Mouse (Mus musculus) midbrain, embryonic 15.5 days (tissue): Measurements from ENCODE around the gene Prickle2. TPM values are rescaled to one million over a fixed set of nuclear protein-coding genes. Genes with fewer than 3 reads are reported as not detected.

Source experiments
- ATAC-seq: fragments of 200-750 bp; cut with Nextera tagmentation; replicated peaks from 2 replicates; pipeline ENCODE4 v1.8.0; 2017; ENCODE audit warnings: moderate TSS enrichment
- H3K27ac ChIP-seq: fragments of 300-500 bp; sonication (generic); 2 replicates; pipeline ENCODE4 v1.5.1; 2015; ENCODE audit warnings: mild to moderate bottlenecking, inconsistent platforms
- H3K27me3 ChIP-seq: fragments of 300-500 bp; sonication (generic); replicated peaks from 2 replicates; pipeline ENCODE4 v1.6.1; 2015; ENCODE audit warnings: inconsistent platforms
- H3K36me3 ChIP-seq: fragments of 300-500 bp; sonication (generic); replicated peaks from 2 replicates; pipeline ENCODE4 v1.6.1; 2015; ENCODE audit warnings: inconsistent platforms
- H3K4me1 ChIP-seq: fragments of 300-500 bp; sonication (generic); 2 replicates; pipeline ENCODE4 v1.6.1; 2015; ENCODE audit warnings: inconsistent platforms
- H3K4me2 ChIP-seq: fragments of 300-500 bp; sonication (generic); 2 replicates; pipeline ENCODE4 v1.6.1; 2015; ENCODE audit warnings: inconsistent platforms, mild to moderate bottlenecking, moderate library complexity
- H3K4me3 ChIP-seq: fragments of 300-500 bp; sonication (generic); 2 replicates; pipeline ENCODE4 v1.5.1; 2015; ENCODE audit warnings: mild to moderate bottlenecking, inconsistent platforms
- H3K9ac ChIP-seq: fragments of 300-500 bp; sonication (generic); 2 replicates; pipeline ENCODE4 v1.6.1; 2015; ENCODE audit warnings: mild to moderate bottlenecking, inconsistent platforms
- H3K9me3 ChIP-seq: fragments of 300-500 bp; sonication (generic); 2 replicates; pipeline ENCODE4 v1.6.1; 2016; ENCODE audit warnings: inconsistent platforms
- WGBS: fragments of 180-500 bp; shearing (Covaris S2); methylation state at CpG from one replicate; pipeline ENCODE4 v1.1.7; 2015; ENCODE audit warnings: mixed read lengths; 5-methylcytosine and 5-hydroxymethylcytosine counted together
- polyA plus RNA-seq: library from polyadenylated mRNA; unstranded; fragments of >200 nt; fragmentation: Nextera tagmentation; extraction: Ambion mirVana; gene quantifications from 2 replicates; pipeline ENCODE4 v1.2.1, GENCODE M21; 2015

Gene Prickle2
- polyA plus RNA-seq, 1 experiment from 2014 or later = 17.0 TPM

DNA sequence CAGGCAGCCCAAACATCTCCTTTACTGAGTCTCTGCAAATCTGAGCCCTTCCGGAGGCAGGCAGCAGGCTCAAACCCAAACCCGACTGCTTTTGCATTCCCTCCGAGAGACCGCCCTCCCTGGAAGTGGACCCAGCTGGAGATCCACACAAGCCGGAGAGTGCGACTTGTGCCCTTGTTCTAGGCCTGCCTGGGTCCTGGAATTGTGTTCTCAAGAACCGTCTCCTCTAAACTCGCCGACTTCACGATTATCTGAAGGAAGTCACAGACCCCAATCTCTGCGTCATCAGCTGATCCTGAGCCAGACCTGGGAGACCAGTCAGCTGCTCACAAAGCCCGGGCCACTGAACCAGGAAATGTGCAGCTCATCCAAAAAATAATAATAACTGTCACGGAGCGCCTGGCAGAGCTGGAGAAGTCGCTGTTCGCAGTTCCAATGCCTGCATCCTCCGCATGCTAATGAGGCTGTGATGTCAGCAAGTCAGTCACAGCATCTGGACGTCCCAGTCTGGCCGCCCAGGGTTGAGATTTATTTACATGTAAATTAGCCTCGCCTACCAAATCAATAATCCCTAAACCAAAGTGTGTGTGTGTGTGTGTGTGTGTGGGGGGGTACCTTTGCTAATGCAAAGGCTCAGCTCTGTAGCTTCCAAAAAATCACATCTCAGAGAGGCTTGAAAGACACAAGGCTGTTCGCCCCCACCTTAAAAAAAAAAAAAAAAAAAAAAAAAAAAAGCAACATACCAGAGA is 224.8 kb downstream of the Prickle2 start:
- Histone ChIP-seq H3K27me3 (no peaks in the 10 kb centered on the region), H3K4me2 (peak overlapping the region; percentile 51), H3K9ac (peak overlapping the region; percentile 52), H3K4me1 (peaks cover 47% of the 10 kb centered on the region), H3K9me3 (no peaks in the 10 kb centered on the region), H3K27ac (peak overlapping the region; percentile 84), H3K4me3 (peak overlapping the region; percentile 45), H3K36me3 (no peaks in the 10 kb centered on the region)
- under 1% methylated on average over 21 of the region's 21 CpGs for WGBS
- peak; percentile 84 for ATAC-seq

DNA sequence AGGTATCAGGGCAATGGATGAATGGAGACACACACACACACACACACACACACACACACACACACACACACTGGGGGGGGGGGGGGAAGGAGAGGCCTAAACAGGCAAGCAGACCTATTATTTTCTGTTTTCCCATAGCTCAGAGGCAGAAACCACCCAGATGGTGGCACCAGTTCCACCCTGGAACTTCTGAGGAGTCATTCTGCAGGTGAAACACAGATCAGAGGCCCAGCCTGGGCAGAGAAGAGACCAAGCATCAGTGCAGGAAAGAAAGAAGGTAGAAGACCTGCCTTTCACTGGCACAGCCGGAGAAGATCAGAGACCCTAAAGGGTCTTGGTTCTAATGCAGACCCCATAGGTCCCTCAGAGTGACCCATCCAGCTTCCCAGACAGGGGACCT is 227.3 kb downstream of the Prickle2 start:
- no peak for ATAC-seq
- no peaks in the 10 kb centered on the region for H3K9me3 ChIP-seq
- 92% methylated on average over 1 of the region's 1 CpGs for WGBS
- H3K4me2 ChIP-seq = peak overlapping the region; percentile 51
- H3K9ac ChIP-seq = peak overlapping the region; percentile 11; the same call in 1 of the 2 replicates
- peak overlapping the region; percentile 45 for H3K4me3 ChIP-seq
- H3K27ac ChIP-seq = peak overlapping the region; percentile 84
- no peaks in the 10 kb centered on the region for H3K27me3 ChIP-seq
- no peaks in the 10 kb centered on the region for H3K36me3 ChIP-seq
- peaks cover 47% of the 10 kb centered on the region for H3K4me1 ChIP-seq

DNA sequence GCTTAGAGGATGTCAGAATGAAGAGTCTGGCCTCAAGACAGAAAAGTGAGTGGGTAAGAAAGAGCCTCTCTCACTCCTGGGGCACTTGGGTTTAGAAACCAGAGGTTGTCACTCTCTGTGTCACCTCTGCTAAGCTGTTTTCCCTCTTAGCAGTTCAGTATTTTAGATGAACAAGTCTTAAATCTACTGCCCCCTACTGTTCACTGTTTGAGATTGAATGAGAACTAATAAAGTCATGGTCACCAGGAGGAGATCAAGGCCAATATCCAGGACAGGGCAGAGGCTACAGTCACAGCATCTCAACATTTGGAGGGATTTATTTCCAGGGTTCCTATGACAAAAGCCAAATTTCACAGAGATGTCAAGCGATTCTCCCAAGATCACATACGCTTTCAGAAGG is 228.3 kb downstream of the Prickle2 start:
- Histone ChIP-seq H3K9ac (no peak overlapping the region), H3K36me3 (no peaks in the 10 kb centered on the region), H3K9me3 (no peaks in the 10 kb centered on the region), H3K27me3 (no peaks in the 10 kb centered on the region), H3K4me2 (peak overlapping the region; percentile 51), H3K4me3 (no peak overlapping the region), H3K4me1 (peaks cover 49% of the 10 kb centered on the region), H3K27ac (no peak overlapping the region)
- 88% methylated on average over 2 of the region's 2 CpGs for WGBS
- ATAC-seq = no peak

DNA sequence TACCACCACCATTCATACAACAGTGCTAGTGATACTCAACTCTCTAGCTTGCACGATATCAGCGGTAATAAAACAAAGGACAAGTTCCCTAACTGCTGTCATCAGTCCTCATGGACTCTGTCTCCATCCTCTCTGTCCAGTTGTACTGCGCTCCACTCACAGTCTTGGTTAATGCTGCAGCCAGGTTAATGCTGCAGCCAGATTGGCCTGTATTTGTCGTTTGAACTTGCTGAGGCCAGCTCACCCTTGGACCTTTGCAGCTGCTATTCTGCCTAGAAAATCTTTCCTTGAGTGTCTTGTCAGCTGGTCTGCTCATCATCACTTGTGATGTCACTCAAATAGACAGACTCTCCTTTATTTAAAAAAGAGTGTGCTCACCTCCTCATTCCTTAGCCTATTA is 236.5 kb downstream of the Prickle2 start:
- WGBS = 77% methylated on average over 4 of the region's 4 CpGs
- H3K4me2 ChIP-seq = no peak overlapping the region
- no peaks in the 10 kb centered on the region for H3K9me3 ChIP-seq
- H3K27ac ChIP-seq = no peak overlapping the region
- no peaks in the 10 kb centered on the region for H3K27me3 ChIP-seq
- H3K9ac ChIP-seq = no peak overlapping the region
- peaks cover 34% of the 10 kb centered on the region for H3K4me1 ChIP-seq
- ATAC-seq = no peak
- H3K4me3 ChIP-seq = no peak overlapping the region
- H3K36me3 ChIP-seq = no peaks in the 10 kb centered on the region

DNA sequence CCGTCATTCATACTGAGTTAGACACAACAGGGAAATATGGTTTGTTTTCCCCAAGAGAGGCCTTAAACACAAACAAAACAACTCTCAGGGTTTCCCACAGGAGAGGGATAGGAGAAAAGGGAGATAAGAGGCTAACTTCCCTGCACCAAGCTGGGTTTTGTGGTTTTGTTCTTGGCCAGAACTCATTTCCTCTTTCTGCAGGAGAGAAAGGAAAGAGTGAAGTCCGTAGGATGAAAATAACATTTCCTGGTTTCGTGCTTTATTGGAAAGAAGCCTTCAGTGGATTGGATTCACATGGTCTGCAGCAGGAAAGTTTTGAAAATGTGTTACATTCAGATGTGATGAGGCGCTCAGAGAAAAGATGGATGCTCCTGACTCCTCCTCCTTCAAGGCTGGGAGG is 237.1 kb downstream of the Prickle2 start:
- no peak for ATAC-seq
- H3K4me1 ChIP-seq = peaks cover 34% of the 10 kb centered on the region

DNA sequence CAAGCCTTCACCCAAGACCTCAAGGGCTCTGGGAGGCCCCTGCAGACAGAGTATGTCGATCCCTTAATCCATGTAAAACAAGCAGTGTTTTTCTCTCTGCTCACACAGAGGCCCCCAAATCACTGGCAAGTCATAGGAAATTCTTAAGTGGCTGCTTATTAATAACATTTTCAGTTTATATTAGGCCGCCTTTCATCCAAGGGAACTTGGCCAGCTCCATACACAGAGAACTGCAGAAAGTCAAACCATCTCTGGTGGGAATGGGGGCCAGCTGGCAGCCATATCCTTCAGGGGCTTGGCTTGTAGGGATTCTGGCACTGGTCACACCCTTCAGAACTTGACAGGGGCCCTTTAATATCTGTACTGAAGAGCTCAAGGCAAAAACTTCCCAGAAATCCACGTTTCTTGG is 237.6 kb downstream of the Prickle2 start:
- Histone ChIP-seq H3K9ac (no peak overlapping the region), H3K4me3 (no peak overlapping the region), H3K36me3 (no peaks in the 10 kb centered on the region), H3K4me2 (no peak overlapping the region), H3K27me3 (no peaks in the 10 kb centered on the region), H3K27ac (peak overlapping the region; percentile 42; the same call in 1 of the 2 replicates), H3K4me1 (peaks cover 34% of the 10 kb centered on the region), H3K9me3 (no peaks in the 10 kb centered on the region)
- ATAC-seq = no peak
- 59% methylated on average over 3 of the region's 3 CpGs for WGBS

More for the DNA sequence above, 237.1 kb downstream of the Prickle2 start:
- Histone ChIP-seq H3K27ac (no peak overlapping the region), H3K9ac (no peak overlapping the region), H3K27me3 (no peaks in the 10 kb centered on the region), H3K4me3 (no peak overlapping the region), H3K4me2 (no peak overlapping the region), H3K9me3 (no peaks in the 10 kb centered on the region), H3K36me3 (no peaks in the 10 kb centered on the region)
- 88% methylated on average over 4 of the region's 4 CpGs for WGBS

DNA sequence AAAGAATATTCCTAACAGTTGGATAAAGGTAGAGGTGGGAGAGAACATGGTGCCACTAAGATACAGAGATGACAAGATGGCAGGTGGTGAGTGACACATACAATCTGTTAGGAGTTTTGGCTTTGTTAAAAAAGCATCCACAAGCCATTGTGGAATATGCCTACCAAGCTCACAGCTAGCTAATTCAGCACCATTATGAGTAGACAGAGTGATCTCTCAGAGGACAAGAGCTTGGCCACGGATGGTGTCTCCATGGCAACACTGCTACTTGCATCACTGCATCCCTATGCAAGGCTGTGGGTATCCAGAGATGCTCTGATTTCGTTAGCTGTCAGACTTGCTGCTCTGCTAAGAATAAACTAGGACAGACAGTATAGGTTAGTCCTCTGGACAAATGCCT is 238.6 kb downstream of the Prickle2 start:
- peak; percentile 88 for ATAC-seq
- no peaks in the 10 kb centered on the region for H3K27me3 ChIP-seq
- H3K9ac ChIP-seq = no peak overlapping the region
- peaks cover 32% of the 10 kb centered on the region for H3K4me1 ChIP-seq
- 8% methylated on average over 2 of the region's 2 CpGs for WGBS
- H3K9me3 ChIP-seq = no peaks in the 10 kb centered on the region
- no peak overlapping the region for H3K4me3 ChIP-seq
- no peak overlapping the region for H3K4me2 ChIP-seq
- H3K27ac ChIP-seq = peak overlapping the region; percentile 44
- no peaks in the 10 kb centered on the region for H3K36me3 ChIP-seq

DNA sequence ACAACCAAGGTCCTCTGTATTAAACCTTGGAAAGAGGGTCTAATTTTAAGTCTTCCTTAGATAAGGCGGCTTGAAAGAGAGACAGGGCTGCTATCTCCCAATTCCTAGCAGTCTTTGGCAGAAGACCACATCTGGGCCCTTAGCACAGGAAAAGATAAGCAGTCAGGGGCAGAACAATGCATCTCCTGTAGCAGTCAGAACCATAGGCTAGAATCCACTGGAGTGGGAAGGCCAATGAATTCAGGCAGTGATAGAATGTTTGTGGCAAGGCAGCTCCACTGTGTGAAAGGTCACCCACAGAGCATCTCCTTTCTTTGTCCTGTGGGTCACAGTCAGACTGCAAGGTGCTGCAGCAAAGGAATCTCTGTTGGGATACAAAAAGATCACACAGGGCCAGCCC is 240.3 kb downstream of the Prickle2 start:
- Histone ChIP-seq H3K4me3 (no peak overlapping the region), H3K27me3 (no peaks in the 10 kb centered on the region), H3K9ac (no peak overlapping the region), H3K9me3 (no peaks in the 10 kb centered on the region), H3K27ac (no peak overlapping the region), H3K4me2 (no peak overlapping the region), H3K36me3 (no peaks in the 10 kb centered on the region), H3K4me1 (peaks cover 46% of the 10 kb centered on the region)
- whole genome bisulfite sequencing = 81% methylated on average over 1 of the region's 1 CpGs
- no peak for ATAC-seq

DNA sequence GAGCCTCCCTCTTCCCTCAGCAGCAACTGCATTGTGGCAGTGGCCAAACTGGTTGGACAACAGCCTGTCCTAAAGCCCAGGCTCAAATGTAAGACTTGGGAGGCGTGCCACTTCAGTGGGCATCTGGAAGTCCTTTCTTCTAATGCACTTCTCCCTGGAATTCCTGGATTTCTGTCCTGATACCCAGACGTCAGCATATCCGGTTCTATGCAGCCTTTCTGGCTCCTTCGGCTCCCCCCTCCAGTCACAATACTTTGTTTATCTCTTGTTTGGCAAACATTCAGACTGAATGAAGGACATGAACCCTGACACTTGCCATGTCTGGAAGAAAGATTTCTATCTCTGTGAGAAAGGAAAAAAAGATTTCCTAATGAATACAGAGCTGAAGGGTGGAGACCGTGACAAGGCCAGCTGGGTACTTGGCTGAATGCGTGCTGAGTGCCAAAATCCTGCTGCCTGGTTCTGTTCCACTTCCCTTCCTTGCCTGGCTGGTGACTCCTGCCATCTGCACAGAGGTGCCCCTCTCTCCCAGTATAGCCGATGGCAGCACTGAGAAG is 241.1 kb downstream of the Prickle2 start:
- 60% methylated on average over 7 of the region's 7 CpGs for WGBS
- Histone ChIP-seq H3K36me3 (no peaks in the 10 kb centered on the region), H3K27me3 (no peaks in the 10 kb centered on the region), H3K4me1 (peaks cover 51% of the 10 kb centered on the region), H3K27ac (0 out of 2 replicates have a peak overlapping the region, but pooled peaks have one; percentile 8), H3K4me2 (no peak overlapping the region), H3K9me3 (no peaks in the 10 kb centered on the region), H3K9ac (no peak overlapping the region), H3K4me3 (no peak overlapping the region)
- ATAC-seq = no peak

DNA sequence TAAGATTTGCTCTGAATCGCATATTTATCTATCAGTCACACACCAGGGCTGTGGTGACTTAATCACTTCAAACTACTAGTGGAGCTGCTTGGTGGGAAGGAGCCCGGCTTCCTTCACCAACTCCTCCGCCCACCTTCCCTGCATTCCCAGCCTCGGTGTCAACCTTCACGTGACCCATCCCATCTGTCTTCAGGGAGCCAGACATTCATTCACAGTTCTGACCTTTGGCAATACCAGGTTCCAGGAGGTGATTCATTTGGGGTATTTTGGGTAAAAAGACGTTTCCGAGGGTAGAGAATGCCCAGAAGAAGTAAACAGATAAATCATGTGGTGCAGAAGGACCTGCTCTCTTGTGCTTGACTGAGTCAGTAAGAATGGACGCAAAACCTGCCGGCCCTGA is 242.2 kb downstream of the Prickle2 start:
- WGBS = 81% methylated on average over 9 of the region's 9 CpGs
- no peaks in the 10 kb centered on the region for H3K27me3 ChIP-seq
- no peak overlapping the region for H3K4me3 ChIP-seq
- H3K9ac ChIP-seq = no peak overlapping the region
- no peak overlapping the region for H3K27ac ChIP-seq
- H3K9me3 ChIP-seq = no peaks in the 10 kb centered on the region
- ATAC-seq = no peak
- H3K4me2 ChIP-seq = no peak overlapping the region
- H3K36me3 ChIP-seq = no peaks in the 10 kb centered on the region
- H3K4me1 ChIP-seq = peaks cover 48% of the 10 kb centered on the region

DNA sequence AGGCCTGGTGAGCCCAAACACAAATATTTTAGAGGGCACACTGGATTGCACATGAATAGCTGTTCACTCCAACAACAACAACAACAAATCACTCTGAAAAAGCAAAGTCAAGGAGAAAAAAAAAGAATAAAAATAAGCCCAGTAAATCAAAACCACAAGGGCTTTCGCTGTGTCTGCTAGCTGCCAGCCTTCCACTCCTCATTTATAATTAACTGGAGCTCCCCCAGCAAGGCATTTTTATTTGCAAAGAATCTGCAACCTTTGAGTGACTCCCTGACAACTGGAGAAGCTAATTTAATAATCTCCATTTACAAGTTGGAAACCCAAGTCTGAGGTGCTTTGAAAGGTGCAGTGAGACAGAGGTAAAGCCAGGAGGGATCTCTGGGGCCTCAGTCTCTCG is 245.2 kb downstream of the Prickle2 start:
- Histone ChIP-seq H3K36me3 (no peaks in the 10 kb centered on the region), H3K9ac (no peak overlapping the region), H3K9me3 (no peaks in the 10 kb centered on the region), H3K4me2 (no peak overlapping the region), H3K4me3 (no peak overlapping the region), H3K4me1 (peaks cover 32% of the 10 kb centered on the region), H3K27me3 (no peaks in the 10 kb centered on the region), H3K27ac (peak overlapping the region; percentile 77)
- 42% methylated on average over 2 of the region's 2 CpGs for WGBS
- 0 out of 2 replicates have a peak, but pooled peaks have one; percentile 4 for ATAC-seq

DNA sequence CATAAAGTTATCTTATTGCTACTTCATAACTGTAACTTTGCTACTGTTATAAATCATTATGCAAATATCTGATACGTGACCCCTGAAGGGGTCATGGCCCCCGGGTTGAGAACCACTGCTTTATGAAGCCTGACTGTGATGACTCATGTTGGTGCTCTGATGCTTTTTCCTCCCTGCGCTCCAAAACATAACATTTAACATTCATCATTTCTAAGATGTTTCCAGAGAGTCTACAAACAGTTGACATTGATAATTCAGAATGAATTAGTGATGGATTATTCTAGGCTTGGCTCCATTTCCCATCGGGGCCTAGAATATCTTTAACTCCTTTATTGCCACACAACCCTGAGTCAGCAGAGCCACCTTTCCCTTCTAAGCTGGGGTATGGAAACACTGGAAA is 247.9 kb downstream of the Prickle2 start:
- Histone ChIP-seq H3K9ac (no peak overlapping the region), H3K27ac (no peak overlapping the region), H3K4me1 (peaks cover 30% of the 10 kb centered on the region), H3K4me3 (no peak overlapping the region), H3K9me3 (no peaks in the 10 kb centered on the region), H3K36me3 (no peaks in the 10 kb centered on the region), H3K4me2 (no peak overlapping the region), H3K27me3 (no peaks in the 10 kb centered on the region)
- 87% methylated on average over 4 of the region's 4 CpGs for WGBS
- ATAC-seq = no peak

DNA sequence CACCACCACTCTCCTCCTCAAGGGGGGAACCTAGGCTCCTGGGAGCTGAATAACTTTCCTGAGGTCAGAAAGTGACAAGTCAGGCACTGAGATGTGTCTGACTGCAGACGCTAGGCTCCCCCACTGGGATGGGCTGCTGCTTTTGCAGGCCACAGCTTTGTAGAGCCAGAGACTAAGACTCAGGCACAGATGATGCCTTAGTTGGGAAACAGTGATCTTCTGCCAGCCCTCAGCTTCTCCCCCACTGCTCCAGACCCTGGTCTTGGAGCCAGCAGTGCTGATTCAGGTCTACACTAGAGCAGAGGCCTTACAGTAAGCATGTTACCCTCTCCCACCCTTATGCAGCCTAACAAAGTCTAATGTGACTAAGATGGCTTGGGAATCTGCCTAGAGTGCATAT is 254.5 kb downstream of the Prickle2 start:
- Histone ChIP-seq H3K36me3 (no peaks in the 10 kb centered on the region), H3K4me3 (no peak overlapping the region), H3K27ac (no peak overlapping the region)

More for the DNA sequence above, 254.5 kb downstream of the Prickle2 start:
- H3K9ac ChIP-seq = no peak overlapping the region
- no peak for ATAC-seq
- no peaks in the 10 kb centered on the region for H3K9me3 ChIP-seq
- no peaks in the 10 kb centered on the region for H3K27me3 ChIP-seq
- no peak overlapping the region for H3K4me2 ChIP-seq
- WGBS = 33% methylated on average over 1 of the region's 1 CpGs
- H3K4me1 ChIP-seq = 0 out of 2 replicates have a peak, but pooled peaks cover 5% of the 10 kb centered on the region
